Mouse (Mus musculus): ENCODE data around the gene Phldb2.
A peak's percentile ranks its signal among the peaks of the same experiment; 100 is the strongest.

The Phldb2 gene

DNA sequence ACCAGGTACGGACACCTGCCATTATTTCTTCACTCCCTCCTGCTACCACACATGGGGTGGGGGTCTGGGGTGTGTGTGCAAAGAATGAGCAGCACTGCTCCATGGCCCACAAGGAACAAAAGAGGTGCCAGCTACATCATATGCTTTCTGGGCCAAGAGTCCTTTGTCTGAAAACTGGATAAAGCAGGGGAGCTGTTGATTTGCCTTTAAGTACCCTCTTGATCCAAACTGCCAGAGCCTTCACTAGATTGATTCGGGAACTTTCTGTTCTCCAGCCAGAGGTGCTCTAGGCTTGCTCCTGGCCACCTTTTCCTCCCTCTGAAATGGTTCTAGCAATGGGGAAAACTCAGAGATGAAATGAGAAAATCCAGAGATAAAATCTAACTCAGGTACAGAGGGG lies 164.1 kb downstream of the Phldb2 start:
- DNase-seq: peak in 1 of 2 experiments; percentile 39

- peak in 1 of 2 experiments; percentile 36 for DNase-seq
These were observed 165.7 kb downstream of the Phldb2 start for GRCm38 (mm10) chr16:45787650-45788049.

DNA sequence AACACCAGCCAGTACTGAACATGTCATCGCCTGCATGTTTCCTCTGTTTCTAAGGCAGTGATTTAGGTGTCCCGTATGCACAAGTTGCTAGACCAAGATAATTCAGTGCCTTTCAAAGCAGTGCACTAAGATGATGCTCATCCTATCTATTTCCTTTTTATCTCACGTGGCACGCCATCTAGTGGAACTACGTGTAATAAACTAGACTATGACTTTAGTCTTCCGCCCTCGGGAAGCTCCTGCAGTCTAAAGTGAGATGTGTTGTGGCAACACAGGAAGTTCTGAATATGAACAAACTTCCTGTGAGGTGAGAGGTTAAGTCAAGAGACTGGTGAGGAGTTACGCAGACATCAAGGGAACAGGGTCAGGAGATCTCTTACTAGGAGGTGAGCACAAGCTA lies 166.8 kb downstream of the Phldb2 start:
- no peak for DNase-seq

GRCm38 (mm10) chr16:45780001-45780400 lies 173.4 kb downstream of the Phldb2 start:
- no peak for DNase-seq

DNA sequence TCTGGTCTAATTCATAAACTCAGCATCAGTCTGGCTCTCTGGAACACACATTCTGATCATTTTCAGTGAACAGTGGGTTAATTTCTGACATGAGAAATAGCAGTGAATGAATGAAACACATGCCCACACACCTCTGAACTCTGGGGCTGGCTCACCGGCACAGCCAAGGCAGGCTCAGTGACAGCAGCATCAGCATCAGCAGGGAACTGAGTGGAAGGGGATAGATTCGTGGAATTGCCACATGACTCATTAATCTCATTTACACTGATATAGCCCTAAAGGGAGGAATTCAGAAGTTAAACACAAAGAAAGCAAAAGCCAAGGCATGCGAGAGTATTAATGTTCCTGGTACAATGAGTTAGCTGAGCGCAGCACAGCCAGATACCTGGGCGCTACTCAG lies 178.6 kb downstream of the Phldb2 start:
- no peak for DNase-seq

GRCm38 (mm10) chr16:45770914-45771313 lies 182.5 kb downstream of the Phldb2 start:
- no peak for DNase-seq

DNA sequence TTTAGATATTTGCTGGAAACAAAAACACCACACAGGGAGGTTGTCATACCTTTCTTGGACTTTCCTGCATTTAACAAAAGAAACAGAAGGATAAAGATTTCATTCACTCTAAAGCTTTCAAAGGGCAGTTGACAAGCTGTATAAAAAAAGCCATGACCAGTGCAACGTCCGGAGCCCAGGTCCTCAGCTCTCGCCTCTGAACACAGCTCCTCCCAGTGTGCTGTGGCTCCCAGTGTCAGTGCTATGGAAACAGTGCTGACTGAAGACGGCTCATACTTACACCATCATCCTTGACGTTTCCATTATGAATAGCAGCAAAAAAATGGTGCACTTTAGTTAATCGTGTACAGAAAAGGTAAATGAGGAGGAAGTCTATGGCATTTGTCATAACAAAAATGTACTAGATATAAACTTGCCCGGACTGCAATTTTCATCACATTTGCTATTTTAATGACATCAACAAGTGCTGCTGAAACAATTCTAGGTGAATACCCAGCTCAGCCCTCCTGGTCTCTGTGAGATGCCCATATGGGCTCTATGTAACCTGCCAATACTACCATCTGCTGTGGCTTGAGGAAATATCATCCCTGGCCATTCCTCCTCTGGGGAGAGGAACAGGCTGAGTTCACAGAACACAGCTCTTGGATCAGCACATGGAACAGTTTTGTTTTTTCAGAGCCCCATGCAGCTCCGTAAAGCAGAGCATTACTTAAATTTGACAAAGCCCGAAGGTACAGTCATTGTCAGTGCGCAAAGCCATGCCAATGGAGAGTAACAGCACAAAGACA lies 185.4 kb downstream of the Phldb2 start:
- no peak for DNase-seq

DNA sequence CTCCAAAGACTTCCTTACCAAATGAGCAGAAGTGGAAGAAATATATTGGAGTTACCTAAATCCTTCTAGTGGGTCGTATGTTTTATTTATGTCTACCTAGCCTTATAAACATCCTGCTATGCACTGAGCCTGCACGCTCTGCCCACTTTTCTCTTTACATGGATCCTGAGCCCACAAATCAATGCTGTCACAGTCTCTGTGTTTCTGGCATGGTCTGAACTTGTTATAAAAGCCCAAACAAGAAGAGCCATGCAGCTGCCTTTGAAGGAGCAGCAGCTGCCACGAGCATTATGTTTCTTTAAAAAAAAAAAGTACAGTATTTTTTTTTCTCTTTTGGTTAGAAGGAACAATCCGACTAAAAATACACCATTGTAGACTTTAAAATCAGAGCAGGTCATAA lies 186.0 kb downstream of the Phldb2 start:
- DNase-seq: no peak

DNA sequence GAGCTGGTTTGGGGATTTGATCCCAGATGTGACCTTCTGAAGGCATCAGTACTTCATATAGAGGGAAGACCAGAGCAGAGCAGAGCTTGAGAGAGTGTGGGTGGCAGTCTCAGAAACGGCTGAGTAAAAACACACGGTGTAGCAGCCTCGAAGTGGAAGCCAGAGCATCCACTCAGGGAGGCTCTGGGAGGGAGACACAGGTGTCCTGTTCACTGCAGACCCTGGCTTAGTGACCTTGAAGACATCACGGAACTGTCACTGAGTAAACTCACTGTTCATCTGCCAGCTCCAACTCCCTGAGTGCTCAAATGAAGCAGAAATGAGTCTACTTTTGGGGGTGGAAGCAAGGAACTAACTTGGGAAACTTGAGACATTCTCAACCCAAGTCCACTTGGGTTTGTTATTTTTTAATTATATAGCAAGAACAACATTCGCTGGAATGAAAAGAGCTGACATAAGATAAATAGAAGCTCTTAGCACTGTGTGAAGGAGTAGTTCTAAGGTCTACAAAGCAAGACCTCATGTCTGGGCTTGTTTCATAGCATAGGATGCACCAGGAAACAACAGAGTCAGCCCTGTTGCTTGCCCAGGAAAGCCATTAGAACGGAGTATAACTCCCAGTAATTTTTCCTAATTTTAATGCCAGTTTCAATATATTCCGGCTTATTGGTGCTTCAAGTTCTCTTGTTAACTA lies 187.4 kb downstream of the Phldb2 start:
- DNase-seq: no peak

GRCm38 (mm10) chr16:45765102-45765501 lies 188.3 kb downstream of the Phldb2 start:
- DNase-seq: no peak

DNA sequence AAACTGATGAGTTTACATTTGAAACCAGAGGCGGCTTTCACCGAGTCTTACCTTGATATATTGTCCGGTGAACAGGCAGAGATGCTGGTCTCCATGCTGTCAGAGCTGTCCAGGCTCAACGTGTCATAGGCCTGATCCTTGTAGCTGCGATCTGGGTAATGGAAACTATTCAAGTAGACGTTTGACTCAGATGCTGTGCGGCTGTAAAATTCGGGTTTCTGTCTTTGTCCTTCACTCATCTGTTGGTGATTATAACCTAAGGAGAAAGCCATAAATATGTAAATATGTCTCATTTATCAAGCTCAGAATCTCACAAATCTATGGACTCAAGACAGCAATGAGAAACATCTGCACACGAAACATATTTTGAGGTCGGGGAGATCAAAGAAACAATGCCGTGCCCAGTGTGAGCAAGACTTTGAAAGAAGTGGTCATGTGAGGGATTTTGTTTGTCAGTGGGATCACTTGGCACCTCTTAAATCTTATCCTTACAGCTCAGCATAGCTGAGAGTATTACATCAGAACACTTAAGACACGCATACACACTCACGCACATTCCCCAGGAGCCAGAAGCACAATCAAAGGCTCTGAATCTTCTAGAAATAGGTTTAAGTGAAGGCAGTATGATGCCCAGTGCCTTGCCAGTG lies 190.4 kb downstream of the Phldb2 start:
- peak in 1 of 2 experiments; percentile 37 for DNase-seq

DNA sequence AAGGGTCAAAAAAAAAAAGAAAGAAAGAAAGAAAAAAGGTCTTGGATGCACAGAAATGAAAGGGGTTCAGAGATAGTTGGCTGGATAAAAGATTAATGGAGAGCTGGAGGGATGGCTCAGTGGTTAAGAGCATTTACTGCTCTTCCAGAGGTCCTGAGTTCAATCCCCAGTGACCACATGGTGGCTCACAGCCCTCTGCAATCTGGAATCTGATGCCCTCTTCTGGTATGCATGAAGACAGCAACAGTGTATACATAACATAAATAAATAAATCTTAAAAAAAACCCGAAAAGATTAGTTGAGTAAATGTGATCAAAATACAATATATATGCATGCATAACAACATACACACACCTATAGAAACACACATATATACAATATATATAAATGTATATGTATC lies 192.0 kb downstream of the Phldb2 start:
- DNase-seq: no peak

- no peak for DNase-seq
These were observed 194.6 kb downstream of the Phldb2 start for GRCm38 (mm10) chr16:45758726-45759269.

DNA sequence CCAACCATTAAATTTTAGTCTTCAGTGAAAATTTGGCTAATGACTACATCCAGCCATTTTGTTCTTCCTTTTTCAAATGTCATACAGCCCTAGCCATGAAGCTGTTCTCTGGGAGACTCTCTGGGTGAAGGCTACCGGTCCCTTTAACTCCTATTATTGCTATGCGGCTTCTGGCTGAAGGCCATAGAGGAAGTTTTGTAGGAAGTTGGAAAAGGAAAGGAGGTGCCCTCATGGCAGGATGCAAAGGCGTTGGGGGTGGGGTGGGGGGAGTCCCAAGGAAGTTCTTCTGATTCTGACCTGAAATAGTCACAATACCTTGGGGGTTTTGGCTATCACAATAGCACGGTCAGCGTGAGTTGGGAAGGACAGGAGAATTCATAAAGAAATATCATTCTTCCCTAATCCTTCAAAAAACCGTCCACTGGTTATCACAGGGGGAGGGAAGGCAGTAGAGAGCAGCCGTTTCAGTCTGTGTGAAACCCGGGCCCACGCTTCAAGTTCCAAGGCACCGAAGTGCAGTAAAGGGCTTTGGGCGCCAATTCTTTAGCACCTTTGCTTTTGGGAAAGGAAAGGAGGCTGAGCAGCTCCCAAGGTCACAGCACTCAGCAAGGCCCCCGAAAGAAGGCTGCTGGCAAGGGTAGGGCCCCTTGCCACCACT lies 195.8 kb downstream of the Phldb2 start:
- peak; percentile 62 to 84 for DNase-seq

- peak in 1 of 2 experiments; percentile 35 for DNase-seq
These were observed 196.5 kb downstream of the Phldb2 start for GRCm38 (mm10) chr16:45756855-45757254.

GRCm38 (mm10) chr16:45743591-45744144 lies 209.7 kb downstream of the Phldb2 start:
- no peak for DNase-seq

DNA sequence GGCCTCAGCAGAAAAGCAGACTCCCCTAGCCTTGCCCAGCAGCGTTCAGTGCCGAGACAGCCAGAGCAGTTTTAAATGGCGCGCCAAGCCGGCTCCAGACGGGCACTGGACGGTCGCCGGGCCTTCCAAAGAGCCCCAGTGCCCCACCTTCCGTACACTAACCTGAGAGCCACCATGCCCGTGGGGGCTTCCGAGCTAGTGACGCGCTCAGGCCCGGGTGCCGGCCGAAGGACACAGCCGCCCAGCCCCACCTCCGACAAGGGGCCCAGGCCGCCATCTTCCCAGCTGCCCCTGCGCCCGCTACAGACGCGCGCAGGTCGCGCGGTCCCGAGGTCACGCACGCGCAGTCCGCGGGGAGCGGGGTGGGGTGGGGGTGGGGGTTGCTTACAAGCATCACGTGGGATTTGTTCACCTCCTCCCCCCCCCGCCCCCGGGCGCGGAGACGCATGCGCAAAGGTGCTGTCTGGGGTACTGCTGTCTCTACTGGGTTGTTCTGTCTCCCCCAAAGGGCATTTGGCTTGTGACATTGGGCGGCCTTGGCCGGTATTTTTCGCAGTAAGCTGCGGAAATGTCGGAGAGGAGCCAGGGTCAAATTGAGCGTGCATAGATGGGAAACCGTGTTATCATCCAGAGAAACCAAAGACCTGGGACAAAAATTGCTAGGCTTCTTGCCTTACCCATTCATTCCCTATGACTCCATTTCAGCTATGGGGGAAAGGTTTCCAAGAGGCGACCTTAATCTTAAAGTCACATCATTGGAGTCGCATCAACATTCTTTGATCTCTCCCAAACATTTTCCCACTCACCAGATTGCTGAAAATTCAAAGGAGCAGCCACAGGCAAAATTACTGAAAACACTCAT lies 210.6 kb downstream of the Phldb2 start, which contains the start of gene Abhd10:
Gene Abhd10 (minus strand): TSS at position 341 of the 862 bp plus-strand sequence.
- DNase-seq: peak; percentile 92 to 96

GRCm38 (mm10) chr16:45737880-45738279 lies 215.5 kb downstream of the Phldb2 start:
- no peak for DNase-seq

DNA sequence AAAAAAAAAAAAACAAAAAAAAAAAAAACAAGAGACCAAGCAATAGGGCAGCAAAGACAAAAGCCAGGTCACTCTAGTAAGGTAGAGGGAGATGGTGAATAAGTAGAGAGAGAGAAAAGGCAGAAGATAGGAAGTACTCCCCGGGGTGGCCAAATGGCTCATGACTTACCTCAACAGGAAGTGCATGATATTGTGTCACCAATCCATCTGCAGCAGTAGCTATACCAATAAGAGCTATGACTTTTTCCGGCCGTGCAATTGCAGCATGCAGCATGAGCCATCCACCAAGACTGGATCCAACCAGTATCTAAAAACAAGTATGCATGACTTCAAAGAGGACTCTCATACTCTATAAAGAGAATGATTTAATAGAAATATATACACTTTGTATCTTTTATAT lies 216.7 kb downstream of the Phldb2 start:
- DNase-seq: no peak

GRCm38 (mm10) chr16:45729163-45729562 lies 224.2 kb downstream of the Phldb2 start:
- DNase-seq: no peak

GRCm38 (mm10) chr16:45724742-45725102 lies 228.7 kb downstream of the Phldb2 start:
- DNase-seq: no peak
